Mouse (Mus musculus): ENCODE measurements around the gene Hspb7. TPM values are rescaled to one million over a fixed set of nuclear protein-coding genes. Genes with fewer than 3 reads are reported as not detected.

The Hspb7 gene
- polyA plus RNA-seq, 1 experiment from 2014 or later = 0.04 TPM

- Histone ChIP-seq H3K9ac (no peak overlapping the region), H3K36me3 (peaks cover 99% of the 10 kb centered on the region), H3K27ac (no peak overlapping the region), H3K9me3 (replicated peaks) (0 out of 2 replicates have a peak, but pooled peaks cover 6% of the 10 kb centered on the region), H3K4me3 (no peak overlapping the region), H3K27me3 (replicated peaks) (no peaks in the 10 kb centered on the region), H3K4me1 (no peaks in the 10 kb centered on the region), H3K4me2 (no peak overlapping the region)
- WGBS (ENCODE audit: insufficient replicate concordance) = 82% methylated on average over 15 of the region's 15 CpGs
- ATAC-seq = no peak
These were observed 46.4 kb downstream of the Hspb7 start for GRCm38 (mm10) chr4:141466844-141467580.

- H3K9ac ChIP-seq = no peak overlapping the region
- H3K27me3 ChIP-seq (replicated peaks) = no peaks in the 10 kb centered on the region
- H3K4me2 ChIP-seq = no peak overlapping the region
- H3K27ac ChIP-seq = no peak overlapping the region
- H3K36me3 ChIP-seq = peaks cover 99% of the 10 kb centered on the region
- ATAC-seq = no peak
- H3K4me3 ChIP-seq = no peak overlapping the region
- 89% methylated on average over 6 of the region's 6 CpGs for WGBS (ENCODE audit: insufficient replicate concordance)
- no peaks in the 10 kb centered on the region for H3K4me1 ChIP-seq
- 0 out of 2 replicates have a peak, but pooled peaks cover 6% of the 10 kb centered on the region for H3K9me3 ChIP-seq (replicated peaks)
These were observed 47.0 kb downstream of the Hspb7 start for GRCm38 (mm10) chr4:141467581-141467927.

- Histone ChIP-seq H3K4me1 (no peaks in the 10 kb centered on the region), H3K4me3 (no peak overlapping the region), H3K27ac (no peak overlapping the region), H3K4me2 (no peak overlapping the region), H3K36me3 (peaks cover 99% of the 10 kb centered on the region), H3K9ac (no peak overlapping the region), H3K27me3 (replicated peaks) (no peaks in the 10 kb centered on the region), H3K9me3 (replicated peaks) (0 out of 2 replicates have a peak, but pooled peaks cover 13% of the 10 kb centered on the region)
- 80% methylated on average over 10 of the region's 10 CpGs for WGBS (ENCODE audit: insufficient replicate concordance)
- no peak for ATAC-seq
These were observed 48.0 kb downstream of the Hspb7 start for GRCm38 (mm10) chr4:141468576-141468975.

GRCm38 (mm10) chr4:141469343-141469742, 48.8 kb downstream of the Hspb7 start:
- no peak overlapping the region for H3K27ac ChIP-seq
- H3K4me1 ChIP-seq = no peaks in the 10 kb centered on the region
- no peak overlapping the region for H3K9ac ChIP-seq
- H3K36me3 ChIP-seq = peaks cover 99% of the 10 kb centered on the region
- 83% methylated on average over 9 of the region's 9 CpGs for WGBS (ENCODE audit: insufficient replicate concordance)
- H3K4me2 ChIP-seq = no peak overlapping the region
- no peak for ATAC-seq
- no peak overlapping the region for H3K4me3 ChIP-seq
- H3K27me3 ChIP-seq (replicated peaks) = no peaks in the 10 kb centered on the region
- 0 out of 2 replicates have a peak, but pooled peaks cover 13% of the 10 kb centered on the region for H3K9me3 ChIP-seq (replicated peaks)

DNA sequence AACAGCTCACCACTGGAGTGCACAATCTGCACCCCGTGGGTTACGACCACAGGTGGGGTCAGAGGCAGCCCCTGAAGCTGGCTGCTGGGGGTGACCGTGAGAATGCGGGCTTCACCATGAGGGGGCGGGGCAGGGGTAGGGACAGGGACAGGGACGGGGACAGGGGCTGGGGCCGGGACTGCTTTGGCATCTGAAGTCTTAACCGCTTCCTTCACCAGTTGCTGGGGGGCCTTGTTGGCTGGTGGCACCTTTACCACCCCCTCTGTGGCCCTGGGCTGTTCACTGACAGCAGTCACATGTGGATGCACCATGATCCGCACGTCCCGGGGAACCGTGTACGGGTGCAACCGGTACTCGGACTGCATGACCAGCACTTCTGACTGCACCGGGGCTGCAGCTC, 50.9 kb downstream of the Hspb7 start:
- Histone ChIP-seq H3K9ac (no peak overlapping the region), H3K36me3 (peaks cover 99% of the 10 kb centered on the region), H3K4me1 (no peaks in the 10 kb centered on the region), H3K27ac (no peak overlapping the region), H3K4me2 (no peak overlapping the region), H3K9me3 (replicated peaks) (peaks cover 31% of the 10 kb centered on the region), H3K4me3 (no peak overlapping the region), H3K27me3 (replicated peaks) (no peaks in the 10 kb centered on the region)
- ATAC-seq = no peak
- WGBS (ENCODE audit: insufficient replicate concordance) = 92% methylated on average over 16 of the region's 16 CpGs

- no peaks in the 10 kb centered on the region for H3K4me1 ChIP-seq
- no peak overlapping the region for H3K4me3 ChIP-seq
- H3K27me3 ChIP-seq (replicated peaks) = no peaks in the 10 kb centered on the region
- WGBS (ENCODE audit: insufficient replicate concordance) = 91% methylated on average over 32 of the region's 32 CpGs
- no peak overlapping the region for H3K27ac ChIP-seq
- peaks cover 44% of the 10 kb centered on the region for H3K9me3 ChIP-seq (replicated peaks)
- no peak overlapping the region for H3K4me2 ChIP-seq
- H3K9ac ChIP-seq = no peak overlapping the region
- peaks cover 99% of the 10 kb centered on the region for H3K36me3 ChIP-seq
- ATAC-seq = no peak
These were observed 52.2 kb downstream of the Hspb7 start for GRCm38 (mm10) chr4:141472641-141473321.

GRCm38 (mm10) chr4:141474431-141474830, 53.9 kb downstream of the Hspb7 start:
- H3K36me3 ChIP-seq = peaks cover 100% of the 10 kb centered on the region
- no peaks in the 10 kb centered on the region for H3K27me3 ChIP-seq (replicated peaks)
- no peak overlapping the region for H3K9ac ChIP-seq
- H3K4me3 ChIP-seq = no peak overlapping the region
- no peak for ATAC-seq
- H3K4me2 ChIP-seq = no peak overlapping the region
- H3K4me1 ChIP-seq = no peaks in the 10 kb centered on the region
- H3K9me3 ChIP-seq (replicated peaks) = peaks cover 61% of the 10 kb centered on the region
- 90% methylated on average over 19 of the region's 19 CpGs for WGBS (ENCODE audit: insufficient replicate concordance)
- H3K27ac ChIP-seq = no peak overlapping the region

Other genes starting within 250 kb of the Hspb7 start
- 3.3 and 3.5 TPM in 2 replicates for gene Rsg1, start 206.8 kb upstream of the Hspb7 start, polyA plus RNA-seq (2016; fragmentation: Nextera tagmentation; extraction: Ambion mirVana)
- gene Arhgef19, start 181.3 kb upstream of the Hspb7 start, polyA plus RNA-seq (2016; fragmentation: Nextera tagmentation; extraction: Ambion mirVana) = 1.9 and 2.4 TPM in 2 replicates
- gene Epha2, start 119.5 kb upstream of the Hspb7 start, polyA plus RNA-seq (2016; fragmentation: Nextera tagmentation; extraction: Ambion mirVana) = 2.1 TPM in 2 replicates
- 0.08 and 0.13 TPM in 2 replicates for gene Fam131c, start 52.6 kb upstream of the Hspb7 start, polyA plus RNA-seq (2016; fragmentation: Nextera tagmentation; extraction: Ambion mirVana)
- not detected in 2 replicates for gene Clcnka, start 22.1 kb upstream of the Hspb7 start, polyA plus RNA-seq (2016; fragmentation: Nextera tagmentation; extraction: Ambion mirVana)
- not detected in 2 replicates for gene Clcnkb, start 4.8 kb upstream of the Hspb7 start, polyA plus RNA-seq (2016; fragmentation: Nextera tagmentation; extraction: Ambion mirVana)
- gene Srarp, start 15.3 kb downstream of the Hspb7 start, polyA plus RNA-seq (2016; fragmentation: Nextera tagmentation; extraction: Ambion mirVana) = not detected in 2 replicates
- gene Zbtb17, start 23.9 kb downstream of the Hspb7 start, polyA plus RNA-seq (2016; fragmentation: Nextera tagmentation; extraction: Ambion mirVana) = 15.6 and 16.8 TPM in 2 replicates
- gene Spen, start 117.8 kb downstream of the Hspb7 start, polyA plus RNA-seq (2016; fragmentation: Nextera tagmentation; extraction: Ambion mirVana) = 9.1 and 9.2 TPM in 2 replicates
- 4.0 and 5.3 TPM in 2 replicates for gene Fblim1, start 185.3 kb downstream of the Hspb7 start, polyA plus RNA-seq (2016; fragmentation: Nextera tagmentation; extraction: Ambion mirVana)
- 3.2 and 3.6 TPM in 2 replicates for gene Tmem82, start 197.9 kb downstream of the Hspb7 start, polyA plus RNA-seq (2016; fragmentation: Nextera tagmentation; extraction: Ambion mirVana)
- gene Slc25a34, start 203.0 kb downstream of the Hspb7 start, polyA plus RNA-seq (2016; fragmentation: Nextera tagmentation; extraction: Ambion mirVana) = not detected in 2 replicates
- gene Plekhm2, start 244.1 kb downstream of the Hspb7 start, polyA plus RNA-seq (2016; fragmentation: Nextera tagmentation; extraction: Ambion mirVana) = 1.9 and 2.4 TPM in 2 replicates

All from liver, embryonic 12.5 days (tissue).